Mouse (Mus musculus) intestine, postnatal 0 days (tissue): Measurements from ENCODE around the gene Sema4d. TPM values are rescaled to one million over a fixed set of nuclear protein-coding genes. Genes with fewer than 3 reads are reported as not detected.

Source experiments
- ATAC-seq: fragments of 200-750 bp; cut with Nextera tagmentation; 2 replicates; pipeline ENCODE4 v1.8.0; 2017; ENCODE audit warnings: mild to moderate bottlenecking, moderate TSS enrichment, moderate library complexity
- H3K27ac ChIP-seq: fragments of 300-500 bp; sonication (generic); 2 replicates; pipeline ENCODE4 v1.5.1; 2014; ENCODE audit warnings: mild to moderate bottlenecking, low read depth, low read length, moderate library complexity
- H3K27me3 ChIP-seq: fragments of 300-500 bp; sonication (generic); replicated peaks from 2 replicates; pipeline ENCODE4 v1.6.1; 2014; ENCODE audit warnings: low read length, mixed read lengths; ENCODE audit not compliant: control insufficient read depth, insufficient read depth
- H3K36me3 ChIP-seq: fragments of 300-500 bp; sonication (generic); 2 replicates; pipeline ENCODE4 v1.6.1; 2014; ENCODE audit warnings: mild to moderate bottlenecking, moderate library complexity; ENCODE audit not compliant: control insufficient read depth, insufficient read depth
- H3K4me1 ChIP-seq: fragments of 300-500 bp; sonication (generic); replicated peaks from 2 replicates; pipeline ENCODE4 v1.6.1; 2014; ENCODE audit warnings: antibody characterized with exemption, low read length, mixed read lengths; ENCODE audit not compliant: control insufficient read depth, insufficient read depth
- H3K4me2 ChIP-seq: fragments of 300-500 bp; sonication (generic); replicated peaks from 2 replicates; pipeline ENCODE4 v1.6.1; 2014; ENCODE audit warnings: low read depth, mild to moderate bottlenecking, moderate library complexity
- H3K4me3 ChIP-seq: fragments of 300-500 bp; sonication (generic); 2 replicates; pipeline ENCODE4 v1.5.1; 2014; ENCODE audit warnings: low read depth, low read length
- H3K9ac ChIP-seq: fragments of 300-500 bp; sonication (generic); 2 replicates; pipeline ENCODE4 v1.6.1; 2014; ENCODE audit warnings: mild to moderate bottlenecking, low read depth, low read length
- H3K9me3 ChIP-seq: fragments of 300-500 bp; sonication (generic); 2 replicates; pipeline ENCODE4 v1.6.1; 2016; ENCODE audit warnings: mixed run types; ENCODE audit not compliant: control insufficient read depth
- CTCF ChIP-seq: sonication (generic); IDR thresholded peaks from 2 replicates; pipeline ENCODE4 v1.5.1; 2016; ENCODE audit warnings: low read depth, mild to moderate bottlenecking, control low read depth, antibody characterized with exemption, moderate library complexity
- WGBS: fragments of 180-500 bp; shearing (Covaris S2); extraction: QIAGEN DNeasy Blood & Tissue Kit; methylation state at CpG from one replicate; pipeline ENCODE4 v1.1.7; 2014; 5-methylcytosine and 5-hydroxymethylcytosine counted together
- polyA plus RNA-seq: library from polyadenylated mRNA; unstranded; fragments of >200 nt; fragmentation: Nextera tagmentation; extraction: Ambion mirVana; gene quantifications from 2 replicates; pipeline ENCODE4 v1.2.1, GENCODE M21; 2015

Gene Sema4d
- polyA plus RNA-seq, 1 experiment from 2014 or later, result 3.4 TPM

GRCm38 (mm10) chr13:51777738-51778274 lies 15.7 kb downstream of the Sema4d start:
- H3K36me3 ChIP-seq, result no peaks in the 10 kb centered on the region
- WGBS, result 67% methylated on average over 6 of the region's 6 CpGs
- ATAC-seq, result no peak; the same call in 1 of the 2 replicates
- H3K4me1 ChIP-seq, result no peaks in the 10 kb centered on the region
- no peak overlapping the region for H3K9ac ChIP-seq
- H3K4me3 ChIP-seq, result no peak overlapping the region
- no peak overlapping the region for H3K27ac ChIP-seq
- no peak overlapping the region for H3K4me2 ChIP-seq
- H3K27me3 ChIP-seq, result no peaks in the 10 kb centered on the region
- no peaks in the 10 kb centered on the region for H3K9me3 ChIP-seq
- no peak for TF ChIP-seq CTCF

GRCm38 (mm10) chr13:51777048-51777737 lies 16.4 kb downstream of the Sema4d start:
- no peak for TF ChIP-seq CTCF
- H3K27me3 ChIP-seq, result no peaks in the 10 kb centered on the region
- no peaks in the 10 kb centered on the region for H3K4me1 ChIP-seq
- no peak overlapping the region for H3K4me2 ChIP-seq
- ATAC-seq, result peak; percentile 46
- no peak overlapping the region for H3K4me3 ChIP-seq
- 43% methylated on average over 11 of the region's 11 CpGs for WGBS
- H3K9me3 ChIP-seq, result no peaks in the 10 kb centered on the region
- no peak overlapping the region for H3K9ac ChIP-seq
- H3K36me3 ChIP-seq, result no peaks in the 10 kb centered on the region
- no peak overlapping the region for H3K27ac ChIP-seq

DNA sequence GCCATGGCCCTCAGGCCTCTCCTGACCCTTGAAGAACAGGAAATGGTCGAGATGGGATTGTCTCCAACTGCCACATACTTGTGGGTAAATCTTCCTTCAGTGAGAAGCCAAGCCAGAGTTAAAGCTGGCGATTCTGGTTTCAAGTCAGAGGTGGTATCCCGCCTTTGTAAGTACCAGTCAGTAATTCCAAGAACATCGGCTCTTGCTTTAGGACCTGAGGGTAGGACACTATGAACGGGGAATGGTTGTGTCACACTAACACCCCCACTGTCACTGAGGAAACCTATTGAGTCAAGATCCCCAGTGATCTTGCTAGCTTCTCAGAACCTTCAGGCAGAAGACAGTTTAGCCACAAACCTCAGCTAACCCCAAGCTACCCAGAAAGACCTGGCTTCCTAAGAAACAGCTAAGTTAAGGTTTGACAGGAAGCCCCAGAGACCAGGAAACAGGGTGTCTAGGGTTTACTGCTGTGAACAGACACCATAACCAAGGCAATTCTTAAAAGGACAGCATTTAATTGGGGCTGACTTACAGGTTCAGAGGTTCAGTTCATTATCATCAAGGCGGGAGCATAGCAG lies 17.3 kb downstream of the Sema4d start:
- Histone ChIP-seq H3K4me2 (no peak overlapping the region), H3K27ac (no peak overlapping the region), H3K4me1 (no peaks in the 10 kb centered on the region), H3K36me3 (no peaks in the 10 kb centered on the region), H3K9ac (no peak overlapping the region), H3K9me3 (no peaks in the 10 kb centered on the region), H3K27me3 (no peaks in the 10 kb centered on the region), H3K4me3 (no peak overlapping the region)
- no peak for TF ChIP-seq CTCF
- no peak for ATAC-seq
- 84% methylated on average over 6 of the region's 6 CpGs for WGBS

DNA sequence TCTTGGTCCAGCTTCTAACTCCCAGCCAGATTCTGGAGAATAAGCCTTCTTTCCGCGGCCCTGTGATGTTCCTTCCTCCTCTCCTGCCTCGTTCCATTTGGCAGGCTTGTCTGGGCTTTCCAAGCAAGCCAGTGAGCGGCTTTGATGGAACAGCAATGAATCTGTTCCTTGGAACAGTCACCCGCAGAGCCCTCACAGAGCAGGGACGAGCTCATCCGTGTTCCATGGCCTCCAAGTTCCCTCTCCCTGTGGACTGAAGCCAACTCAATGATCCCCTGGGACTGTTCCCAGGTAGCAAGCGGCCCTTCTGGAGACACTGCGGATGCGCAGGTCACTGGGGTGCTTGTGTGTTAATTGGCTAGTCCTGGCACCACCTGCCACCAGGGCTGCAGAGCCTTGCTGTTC lies 21.7 kb downstream of the Sema4d start:
- ATAC-seq, result no peak
- Histone ChIP-seq H3K9me3 (no peaks in the 10 kb centered on the region), H3K36me3 (no peaks in the 10 kb centered on the region), H3K4me2 (no peak overlapping the region), H3K9ac (no peak overlapping the region), H3K4me1 (no peaks in the 10 kb centered on the region), H3K27ac (no peak overlapping the region), H3K27me3 (no peaks in the 10 kb centered on the region), H3K4me3 (no peak overlapping the region)
- no peak for TF ChIP-seq CTCF
- 83% methylated on average over 10 of the region's 10 CpGs for WGBS

DNA sequence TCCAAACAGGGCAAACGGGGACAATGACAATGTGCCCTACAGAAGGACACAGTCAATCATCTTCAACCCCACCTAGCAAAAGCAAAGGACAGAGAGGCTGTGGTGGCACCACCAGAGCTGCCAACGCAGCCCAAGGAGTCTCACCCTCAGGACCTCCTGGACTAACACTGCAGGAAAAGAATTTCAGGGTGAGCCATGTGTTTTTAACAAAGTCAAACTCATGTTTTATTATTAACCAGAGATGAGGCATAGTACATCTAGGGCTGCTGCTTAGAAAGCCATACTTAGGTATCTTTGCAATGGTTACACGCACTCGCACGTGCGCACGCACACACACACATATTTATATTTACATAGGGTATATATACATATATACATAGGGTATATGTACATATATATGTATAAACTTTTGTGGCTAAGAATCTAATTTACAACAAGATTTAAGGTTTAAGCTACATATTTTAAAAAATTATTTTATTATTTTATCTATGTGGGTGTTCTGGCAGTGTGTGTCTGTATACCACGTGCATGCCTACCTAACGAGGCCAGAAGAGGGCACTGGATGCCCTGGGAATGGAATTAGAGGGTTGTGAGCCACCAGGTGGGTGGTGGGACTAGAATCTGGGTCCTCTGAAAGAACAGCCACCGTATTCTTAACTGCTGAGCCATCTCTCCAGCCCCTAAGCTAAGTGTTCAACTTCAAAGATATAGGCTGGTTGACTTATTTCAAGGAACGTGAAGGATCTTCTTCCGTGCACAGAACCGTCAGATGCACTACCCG lies 22.7 kb downstream of the Sema4d start:
- Histone ChIP-seq H3K27ac (no peak overlapping the region), H3K4me2 (no peak overlapping the region), H3K27me3 (no peaks in the 10 kb centered on the region), H3K36me3 (no peaks in the 10 kb centered on the region), H3K9me3 (no peaks in the 10 kb centered on the region), H3K4me3 (no peak overlapping the region), H3K9ac (no peak overlapping the region), H3K4me1 (no peaks in the 10 kb centered on the region)
- WGBS, result 89% methylated on average over 14 of the region's 14 CpGs
- ATAC-seq, result no peak
- TF ChIP-seq CTCF, result no peak
